Mouse (Mus musculus) bone marrow macrophage, adult 2 months (primary cell): ENCODE results near the gene Gorasp2.

Experiments
- CTCF ChIP-seq: IDR thresholded peaks from 2 replicates; pipeline ENCODE4 v1.5.1; 2012; ENCODE audit warnings: low read depth, mild to moderate bottlenecking, low read length, moderate library complexity
- POLR2A ChIP-seq: IDR thresholded peaks from 2 replicates; pipeline ENCODE4 v1.6.1; 2012; ENCODE audit warnings: mild to moderate bottlenecking, low read depth, low read length, borderline replicate concordance

DNA sequence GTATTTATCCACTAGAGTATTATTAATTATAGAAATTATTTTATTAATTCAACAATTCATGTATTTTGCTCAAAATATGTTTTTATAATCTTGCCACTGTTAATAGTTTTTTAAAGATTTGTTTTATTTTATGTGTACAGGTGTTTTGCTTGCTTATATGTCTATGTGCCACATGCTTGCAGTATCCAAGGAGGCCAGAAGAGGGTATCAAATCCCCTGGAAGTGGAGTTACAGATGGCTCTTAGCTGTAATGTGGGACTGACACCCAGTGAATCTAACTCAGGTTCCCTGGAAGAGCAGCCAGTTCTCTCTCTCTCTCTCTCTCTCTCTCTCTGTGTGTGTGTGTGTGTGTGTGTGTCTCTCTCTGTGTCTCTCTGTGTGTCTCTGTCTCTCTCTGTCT lies 20.4 kb upstream of the Gorasp2 start:
- TF ChIP-seq POLR2A: no peak
- TF ChIP-seq CTCF: no peak
